Mouse (Mus musculus) regulatory T cell (primary cell): ENCODE results near the gene Olfr914.

Experiments
- in situ Hi-C: fragments of 300-600 bp; cut with MboI, MseI; formaldehyde crosslinking; loops from one replicate; pipeline ENCODE4 v1.15.1; 2025; ENCODE audit warnings: high pct_unique_total_duplicates

Olfr914 gene

GRCm38 (mm10) chr9:38604802-38605201 is at the start of gene Olfr914:
Gene Olfr914 (plus strand): TSS chr9:38605102.
- in situ Hi-C loops = no loop called here

- in situ Hi-C loops = no loop called here
Measured at GRCm38 (mm10) chr9:38579878-38580277, 25.0 kb upstream of the Olfr914 start, which contains the start of gene Olfr912. Gene Olfr912 (plus strand): TSS chr9:38580178.

- in situ Hi-C loops = no loop called here
Measured at GRCm38 (mm10) chr9:38591056-38591455, 13.8 kb upstream of the Olfr914 start.

DNA sequence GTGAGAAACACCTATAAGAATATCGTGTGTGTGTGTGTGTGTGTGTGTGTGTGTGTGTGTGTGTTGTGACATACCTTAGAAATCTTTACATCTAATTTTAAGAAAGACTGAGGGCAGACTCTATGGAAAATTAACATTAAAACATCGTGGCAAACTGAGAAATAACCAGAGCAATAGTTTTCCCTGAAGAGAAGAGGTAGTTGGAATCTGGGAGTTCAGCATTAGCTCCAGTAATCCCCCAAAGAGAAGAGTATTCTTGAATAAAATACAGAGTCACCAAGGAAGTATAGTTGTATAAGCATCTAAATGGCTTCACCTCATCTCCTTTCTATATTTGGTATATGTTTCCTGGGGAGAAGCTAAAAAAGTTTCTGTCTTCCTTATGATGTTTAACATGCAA is 12.4 kb upstream of the Olfr914 start, which contains the start of gene Olfr913:
Gene Olfr913 (plus strand): TSS at position 301 of the 400 bp plus-strand sequence.
- in situ Hi-C loops = no loop called here

GRCm38 (mm10) chr9:38632406-38632805 is 27.5 kb downstream of the Olfr914 start:
- in situ Hi-C loops = no loop called here

GRCm38 (mm10) chr9:38659775-38660174 is 54.9 kb downstream of the Olfr914 start, which contains the start of gene Olfr916:
Gene Olfr916 (minus strand): TSS chr9:38659875.
- in situ Hi-C loops = no loop called here
